Mouse (Mus musculus) heart, postnatal 4 days (tissue): ENCODE data around the gene Rtn2. TPM values are rescaled to one million over a fixed set of nuclear protein-coding genes. Genes with fewer than 3 reads are reported as not detected.

Source experiments
- DNase-seq: peaks from one replicate; pipeline ENCODE4 v3.0.0; 2021
- total RNA-seq, 2 experiments: library from RNA; stranded (reverse); gene quantifications; 2 replicates each; pipeline ENCODE4 v1.2.3; 2021

The Rtn2 gene
- total RNA-seq, 2 experiments from 2014 or later: 30.2 to 32.3 TPM

DNA sequence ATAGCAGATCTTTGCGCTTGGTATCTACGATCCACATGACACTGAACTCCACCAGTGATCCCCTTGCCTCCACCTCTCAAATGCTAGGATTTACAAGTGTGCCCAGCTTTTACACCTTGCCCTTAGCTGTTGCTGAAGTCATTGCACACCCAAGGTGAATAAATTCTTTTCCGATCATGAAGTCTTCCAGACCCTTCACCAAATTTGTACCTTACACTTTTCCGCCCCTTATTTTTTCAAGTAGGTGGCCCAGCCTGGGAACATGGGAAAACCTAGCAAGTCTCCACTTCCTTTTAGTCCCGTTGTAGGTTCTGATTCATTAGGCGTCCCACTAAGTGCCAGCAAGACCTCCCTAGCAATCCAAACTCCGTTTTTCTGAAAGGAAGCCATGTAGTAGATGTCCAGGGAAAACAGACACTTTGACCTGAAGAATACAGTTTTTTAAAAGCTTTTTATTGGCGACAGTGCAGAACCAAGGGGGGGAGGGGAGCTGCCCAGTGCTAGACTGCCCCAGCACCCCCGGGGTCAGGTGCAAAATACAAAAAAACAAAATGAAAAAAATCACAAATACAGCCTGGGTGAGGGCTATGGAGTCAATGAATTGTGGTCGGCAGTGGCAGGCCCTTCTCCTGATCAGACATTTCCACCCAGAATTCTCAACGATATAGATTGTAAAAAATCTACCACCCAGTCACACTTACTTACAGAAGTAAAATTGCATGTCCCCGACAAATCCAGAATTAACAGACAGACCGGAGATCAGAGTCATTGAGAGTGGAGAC lies 20.0 kb downstream of the Rtn2 start:
- no peak for DNase-seq

DNA sequence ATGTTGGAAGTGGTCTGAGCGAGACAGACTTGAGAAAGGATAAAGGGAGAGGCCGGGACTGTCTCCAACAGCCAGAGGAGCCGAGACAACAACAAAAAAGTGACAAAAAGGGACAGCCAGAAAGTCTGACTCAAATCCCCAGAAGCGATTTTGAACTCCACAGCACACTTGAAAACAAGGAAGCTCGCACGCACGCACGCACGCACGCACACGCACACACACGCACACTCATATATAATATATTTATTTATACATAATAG lies 20.6 kb downstream of the Rtn2 start:
- DNase-seq: no peak

DNA sequence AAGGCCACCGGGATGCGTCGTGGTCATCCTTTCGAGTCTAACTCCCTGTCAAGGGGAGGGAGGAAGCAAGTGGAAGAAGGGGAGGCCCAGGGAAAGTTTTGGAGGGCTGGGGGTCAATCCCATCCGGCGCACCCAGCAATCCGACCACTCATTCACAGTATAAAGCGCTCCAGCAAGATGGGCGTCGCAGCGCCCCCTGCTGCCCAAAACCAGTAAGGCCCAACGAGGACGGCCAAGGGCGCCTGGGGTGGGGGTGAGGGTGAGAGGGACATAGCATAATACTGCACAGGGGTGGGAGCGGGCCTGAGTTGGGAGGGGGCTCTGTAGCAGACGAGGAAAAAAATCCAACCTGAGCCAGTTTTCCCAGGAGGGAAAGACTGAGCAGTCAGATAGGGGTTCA lies 21.3 kb downstream of the Rtn2 start:
- peak; percentile 91 for DNase-seq

DNA sequence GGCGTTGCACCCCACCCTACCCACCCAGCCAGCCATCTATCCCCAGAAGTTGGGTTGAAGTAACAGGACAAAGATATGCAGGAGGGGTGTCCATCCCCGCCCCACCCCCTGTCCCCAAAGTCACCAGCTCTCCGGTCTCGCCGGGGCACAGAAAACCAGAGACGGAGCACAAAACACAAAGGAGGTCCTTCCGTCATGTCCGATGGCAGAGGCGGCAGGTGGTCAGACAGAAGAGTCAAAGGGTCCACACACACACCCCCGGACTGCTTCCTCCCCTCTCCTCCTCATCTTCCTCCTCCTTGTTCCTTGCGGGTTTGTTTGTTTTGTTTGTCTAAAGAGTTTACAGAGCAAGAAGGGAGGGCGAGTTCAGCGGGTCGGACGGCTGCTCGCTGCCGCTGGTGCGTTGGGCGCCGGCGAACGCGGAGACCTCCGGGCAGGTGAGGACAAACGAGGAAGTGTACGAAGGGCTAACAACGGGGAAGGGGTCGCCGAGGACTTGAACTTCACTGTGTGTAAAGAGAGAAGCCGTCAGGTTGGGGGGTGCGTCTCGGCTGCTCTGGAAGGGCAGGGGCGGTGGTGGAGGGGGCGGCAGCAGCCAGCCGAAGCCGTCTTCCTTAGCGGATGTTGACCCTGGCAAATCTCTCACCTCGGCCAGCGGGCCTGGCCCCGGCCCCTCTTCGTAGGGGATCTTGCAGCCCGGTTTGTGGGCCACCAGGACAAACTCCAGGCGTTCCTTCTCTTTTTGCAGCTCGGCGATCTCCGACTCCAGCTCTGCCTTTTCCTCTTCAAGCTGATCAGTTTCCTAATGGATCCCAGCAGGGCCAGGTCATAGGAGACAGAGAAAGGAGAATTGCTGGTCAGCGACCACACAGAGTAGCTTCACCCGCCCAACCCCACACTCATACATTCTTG lies 22.3 kb downstream of the Rtn2 start:
- DNase-seq: peak; percentile 14

DNA sequence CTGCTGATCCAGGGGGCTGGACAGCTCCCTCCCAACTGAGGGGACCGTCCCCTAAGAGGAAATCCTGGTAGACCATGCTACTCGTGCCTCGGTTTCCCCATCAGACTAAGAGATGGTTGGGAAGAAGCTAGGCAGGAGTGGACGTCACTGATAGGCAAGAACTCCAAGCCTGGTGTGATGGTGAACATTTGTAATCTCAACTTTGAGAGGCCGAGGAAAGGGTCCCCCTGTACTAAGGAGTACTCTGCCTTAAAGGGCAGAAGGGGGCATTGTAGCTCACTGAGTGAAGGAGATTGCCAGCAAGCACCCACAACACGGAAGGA lies 22.9 kb downstream of the Rtn2 start:
- no peak for DNase-seq

DNA sequence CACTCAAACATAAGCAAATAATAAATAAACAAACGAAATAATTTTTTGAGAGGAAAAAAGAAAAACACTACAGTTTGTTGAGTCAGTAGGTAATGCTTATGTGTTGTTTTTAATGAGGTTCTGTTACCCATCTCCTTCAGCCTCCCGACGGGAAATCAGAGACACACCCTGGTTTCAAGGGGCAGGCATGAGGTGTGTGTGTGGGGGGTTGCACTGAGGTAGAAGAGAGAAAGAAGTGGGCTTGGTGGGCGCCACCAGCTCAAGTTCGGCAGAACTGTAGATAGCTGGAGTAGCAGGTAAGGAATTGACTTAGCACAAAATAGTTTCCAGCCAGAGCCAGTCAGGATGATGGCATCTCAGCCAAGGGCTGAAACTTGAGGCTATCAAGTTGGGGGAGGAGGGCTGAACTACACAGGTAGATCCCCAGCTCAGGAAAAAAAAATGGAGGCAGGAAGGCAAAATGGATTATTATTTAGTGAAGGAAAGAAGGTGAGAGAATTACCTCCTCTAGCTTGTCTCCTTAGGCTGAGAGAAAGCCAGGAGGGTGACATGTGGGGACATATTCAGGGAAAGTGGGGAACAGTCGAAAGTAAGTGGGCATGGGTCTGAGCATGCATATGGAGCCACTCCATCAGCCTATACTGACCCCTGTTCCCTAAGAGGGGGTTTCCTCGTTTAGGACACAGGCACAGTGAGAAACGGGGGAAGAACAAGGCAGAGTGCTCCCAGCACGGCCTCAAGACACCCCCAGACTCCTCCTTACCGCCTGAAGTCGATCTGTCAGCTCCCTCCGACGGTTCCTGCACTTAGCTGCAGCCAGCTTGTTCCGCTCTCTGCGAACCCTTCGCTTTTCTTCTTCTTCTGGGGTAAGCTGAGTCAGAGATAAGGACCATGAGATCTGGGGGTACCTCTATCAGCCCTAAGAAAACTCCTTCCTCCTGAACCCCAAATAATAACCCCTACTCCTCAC lies 23.7 kb downstream of the Rtn2 start:
- no peak for DNase-seq

DNA sequence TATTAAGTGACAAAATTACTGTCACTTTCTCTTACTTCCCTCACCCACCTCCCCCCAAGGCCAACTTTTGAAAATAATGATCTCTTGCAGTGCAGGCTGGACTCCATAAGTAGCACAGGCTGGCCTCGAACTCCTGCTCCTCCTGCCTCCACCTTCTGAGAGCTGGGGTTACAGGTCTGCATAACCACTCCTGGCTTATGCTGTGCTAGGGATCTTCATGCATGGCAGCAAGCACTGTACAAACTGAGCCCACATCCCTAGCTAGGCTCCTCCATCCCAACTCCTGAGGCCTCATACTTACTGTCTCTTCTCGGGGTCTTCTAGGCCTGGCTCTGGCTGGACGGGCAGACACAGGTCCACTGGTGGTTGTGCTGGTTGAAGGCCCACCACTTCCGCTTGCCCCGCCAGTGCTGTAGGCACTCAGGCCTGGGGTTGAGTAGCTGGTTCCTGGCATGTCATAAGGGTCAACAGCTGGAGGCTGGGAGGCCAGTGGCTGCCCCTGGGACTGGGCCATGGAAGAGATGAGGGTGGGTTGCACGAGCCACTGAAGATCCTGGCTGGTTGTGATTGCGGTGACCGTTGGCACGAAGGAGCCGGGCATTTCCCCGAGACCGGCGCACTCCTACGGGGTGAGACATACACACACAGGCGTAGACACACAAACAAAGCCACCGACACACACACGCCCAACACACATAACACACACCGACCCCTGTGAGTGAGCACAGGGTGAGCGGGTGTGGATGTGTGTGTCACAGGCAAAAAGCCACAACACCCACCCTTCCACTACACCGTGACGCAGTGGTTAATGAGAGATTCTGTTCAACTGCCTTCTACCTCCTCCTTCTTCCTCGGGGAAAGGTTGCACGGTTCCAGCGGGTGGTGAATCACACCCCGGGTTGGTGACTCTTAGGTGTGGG lies 24.7 kb downstream of the Rtn2 start:
- DNase-seq: no peak

DNA sequence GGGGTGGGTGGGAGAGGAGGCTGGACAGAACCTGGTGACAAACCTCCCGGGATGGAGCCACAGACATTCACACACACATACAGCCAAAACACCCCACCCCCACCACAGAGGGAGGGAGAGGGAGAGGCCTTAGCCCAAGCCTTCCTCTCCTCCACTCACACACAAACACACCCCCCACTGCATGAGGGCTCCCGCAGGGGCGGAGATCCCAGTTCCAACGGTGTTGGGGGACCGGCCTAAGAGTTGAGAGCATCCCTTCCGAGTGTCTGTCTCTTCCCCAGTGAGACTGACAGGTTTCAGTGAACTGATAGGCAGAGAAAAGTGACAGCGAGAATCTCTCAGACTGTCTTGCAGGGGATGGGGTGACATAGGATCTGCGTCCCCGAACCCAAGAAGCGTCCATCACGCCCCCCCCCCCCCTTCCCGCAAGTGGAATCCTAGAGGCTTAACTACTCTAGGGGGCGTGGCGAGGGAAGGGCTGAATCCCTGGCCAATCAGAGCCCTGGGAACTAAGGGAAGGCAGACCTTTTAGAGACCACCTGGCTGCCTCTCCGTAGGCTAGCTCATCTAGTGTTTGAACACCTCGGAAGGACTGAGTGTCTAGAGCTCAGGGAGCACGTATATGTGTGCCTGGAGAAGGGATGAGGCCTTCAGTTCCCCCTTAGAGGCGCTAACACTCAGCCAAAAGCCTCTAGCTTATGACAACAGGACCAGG lies 25.5 kb downstream of the Rtn2 start:
- DNase-seq: peak; percentile 82

DNA sequence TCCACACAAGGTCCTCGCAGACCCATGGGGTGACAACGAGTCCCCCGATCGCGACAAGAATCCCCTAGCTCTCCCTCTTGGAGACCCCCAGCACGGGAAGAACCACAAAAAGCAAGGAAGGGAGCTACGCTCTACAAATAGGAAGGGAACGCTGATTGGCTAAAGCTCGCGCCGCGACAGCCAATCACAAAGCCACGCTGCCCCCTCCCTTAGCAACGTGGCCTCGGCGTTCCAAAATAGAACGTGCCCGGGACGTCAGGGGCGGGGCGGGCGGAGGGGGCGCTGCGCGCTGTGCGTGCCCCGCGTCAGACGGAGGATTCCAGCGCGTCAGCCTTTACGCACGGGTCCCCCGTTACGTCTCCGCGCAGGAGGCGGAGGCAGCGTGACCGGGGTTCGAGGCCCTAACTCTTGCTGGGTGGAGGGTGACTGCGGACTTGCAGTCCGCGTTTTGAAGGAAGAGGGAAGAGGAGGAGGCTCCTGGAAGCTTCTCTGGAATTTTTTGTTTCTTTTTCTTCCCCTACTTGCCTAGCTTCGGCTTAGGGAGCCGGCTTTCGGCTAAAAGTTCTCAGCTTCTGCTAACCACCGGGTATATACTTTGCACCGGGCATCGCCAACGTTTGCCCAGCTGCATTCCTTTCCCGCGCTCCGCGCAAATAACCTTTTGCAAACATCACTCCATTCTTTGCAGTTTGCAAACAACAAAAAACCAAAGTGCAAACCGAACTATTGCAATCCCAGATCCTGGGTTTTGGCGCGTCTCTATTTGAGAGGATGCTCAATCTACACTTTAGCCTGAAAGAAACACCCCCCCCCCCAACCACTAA lies 26.2 kb downstream of the Rtn2 start:
- peak; percentile 98 for DNase-seq

DNA sequence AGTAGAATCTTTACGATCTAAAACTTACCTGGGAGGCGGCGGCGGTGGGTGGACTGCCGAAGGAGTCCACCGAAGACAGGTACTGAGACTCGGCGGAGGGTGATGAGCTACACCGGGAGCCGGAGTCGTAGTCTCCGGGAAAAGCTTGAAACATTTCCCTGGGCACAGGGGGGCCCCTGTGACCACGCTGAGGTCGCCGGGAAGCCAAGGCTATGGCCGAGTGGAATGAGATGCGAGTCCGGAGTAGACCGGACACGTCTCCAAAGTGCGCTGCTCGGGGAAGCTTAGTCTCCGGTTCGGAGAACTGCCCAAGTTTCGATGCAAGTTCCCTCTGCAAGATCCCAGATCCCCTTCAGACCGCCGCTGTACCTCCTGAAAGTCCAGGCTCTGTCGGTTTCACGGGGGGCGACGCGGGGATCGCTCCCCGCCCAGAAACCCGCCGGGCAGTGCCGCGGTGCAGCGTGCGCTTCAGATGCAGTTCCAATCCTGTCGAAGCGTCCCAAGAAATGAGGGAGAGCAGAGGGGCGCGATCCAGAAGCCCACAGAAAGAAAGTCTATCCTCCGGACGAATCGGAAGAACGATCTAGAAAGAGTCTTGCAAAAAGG lies 27.0 kb downstream of the Rtn2 start:
- peak; percentile 29 for DNase-seq

DNA sequence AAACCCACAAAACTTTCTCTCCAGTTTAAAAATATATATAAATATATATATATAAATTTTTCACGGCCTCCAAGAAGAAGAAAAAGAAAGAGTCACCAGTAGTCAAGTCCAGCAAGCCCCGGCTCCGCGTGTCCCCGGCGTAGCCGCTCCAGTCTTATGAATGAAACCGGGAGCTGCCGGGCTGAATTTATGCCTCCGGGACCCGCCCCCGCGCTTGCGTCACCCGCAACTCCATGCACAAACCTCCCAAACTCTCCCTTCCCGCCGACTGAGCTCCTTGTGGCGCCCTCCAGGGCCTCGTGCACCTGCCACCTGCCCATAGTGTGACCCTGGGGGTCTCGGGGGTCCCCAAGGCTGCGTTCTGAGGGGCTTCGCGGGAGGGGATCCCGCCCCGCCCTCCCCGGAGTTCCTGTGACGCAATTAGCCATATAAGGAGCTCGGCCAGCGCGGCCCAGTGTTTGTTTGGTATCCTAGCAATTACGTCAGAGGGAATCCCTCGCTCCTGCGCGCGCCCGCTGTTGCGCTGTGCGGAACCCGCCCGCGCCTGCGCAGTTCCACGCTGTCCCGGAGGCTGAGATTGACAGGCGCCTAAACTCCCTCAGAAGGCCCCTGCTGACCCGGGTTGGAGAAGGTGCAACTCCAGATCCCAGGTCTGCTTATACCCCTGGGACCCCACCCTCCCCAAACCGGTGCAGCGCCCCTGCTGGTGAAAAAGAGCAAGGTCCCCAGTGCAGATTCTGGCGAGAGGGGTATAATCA lies 27.6 kb downstream of the Rtn2 start, which contains the start of gene Fosb:
TSS of gene Fosb (minus strand) at position 168 of the 758 bp plus-strand sequence.
- peak; percentile 97 for DNase-seq

DNA sequence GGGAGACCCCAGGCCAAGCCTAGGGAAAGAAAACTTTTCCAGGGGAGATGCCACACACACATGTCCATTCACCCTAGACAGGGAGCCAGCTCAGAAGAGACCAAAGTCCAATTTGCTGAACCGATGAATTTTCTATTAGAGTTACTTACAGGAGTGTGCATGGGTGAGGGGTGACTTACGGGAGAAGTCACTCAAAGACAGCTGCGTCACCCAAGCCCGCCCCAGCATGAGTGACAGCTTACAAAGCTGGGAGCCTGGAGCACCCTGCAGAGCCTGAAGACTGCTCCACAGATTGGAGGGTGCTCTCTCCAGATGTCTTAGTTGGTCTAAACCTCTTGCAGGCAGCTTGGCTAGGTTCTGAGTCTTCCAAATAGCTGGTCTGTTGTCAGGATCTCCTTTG lies 29.6 kb downstream of the Rtn2 start:
- no peak for DNase-seq

DNA sequence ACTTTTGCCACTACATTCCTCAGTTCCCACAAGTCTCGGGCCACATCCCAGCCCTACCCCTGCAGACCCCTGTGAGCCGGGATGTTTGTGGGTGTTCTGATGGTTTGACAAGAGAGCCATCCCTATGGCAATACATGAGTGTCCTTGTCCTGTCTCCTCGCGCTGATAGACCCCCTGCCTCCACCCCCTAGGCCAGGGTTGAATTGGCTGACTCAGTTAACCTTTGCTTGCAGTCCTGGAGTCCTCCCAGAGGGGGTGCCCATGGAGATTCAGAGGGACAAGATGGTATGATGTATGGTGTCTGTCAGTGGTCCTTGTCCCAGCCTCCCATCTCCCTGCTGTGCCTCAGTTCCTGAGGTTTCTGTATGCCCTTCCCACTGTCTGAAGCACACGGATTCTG lies 31.6 kb downstream of the Rtn2 start:
- DNase-seq: no peak

DNA sequence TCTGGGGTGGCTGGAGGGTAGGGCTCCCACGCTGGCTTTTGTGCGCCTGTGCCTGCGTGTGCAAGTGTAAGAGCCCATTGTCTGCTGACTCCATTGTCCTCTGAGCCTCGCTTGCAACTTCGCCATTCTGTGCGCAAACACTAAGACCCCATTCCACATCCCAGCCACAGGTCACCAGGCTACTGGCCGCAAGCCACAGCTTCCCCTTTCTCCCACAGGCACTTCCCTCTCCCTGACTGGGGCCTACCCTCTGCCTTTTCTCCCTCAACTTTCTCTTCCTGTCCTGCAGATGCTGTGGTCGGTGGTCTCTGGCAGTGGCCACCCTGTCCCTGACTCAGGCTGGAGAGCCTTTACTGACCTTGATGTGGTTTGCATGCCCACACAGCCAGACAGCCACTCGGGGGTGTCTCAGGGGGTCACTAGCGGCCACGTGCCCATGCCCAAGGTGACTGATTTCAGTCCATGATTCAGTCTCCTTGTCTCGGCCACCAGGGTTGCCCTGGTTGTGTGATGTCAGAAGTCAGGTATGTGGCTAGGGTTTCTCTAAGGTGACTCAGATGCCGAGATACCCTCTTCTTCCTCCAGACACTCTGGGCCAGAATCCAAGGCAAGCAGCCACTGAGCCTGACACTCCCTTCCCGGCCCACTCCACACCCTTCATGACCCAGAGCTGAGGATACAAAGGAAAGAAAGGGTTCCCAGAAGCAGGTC lies 34.2 kb downstream of the Rtn2 start:
- DNase-seq: peak; percentile 47

DNA sequence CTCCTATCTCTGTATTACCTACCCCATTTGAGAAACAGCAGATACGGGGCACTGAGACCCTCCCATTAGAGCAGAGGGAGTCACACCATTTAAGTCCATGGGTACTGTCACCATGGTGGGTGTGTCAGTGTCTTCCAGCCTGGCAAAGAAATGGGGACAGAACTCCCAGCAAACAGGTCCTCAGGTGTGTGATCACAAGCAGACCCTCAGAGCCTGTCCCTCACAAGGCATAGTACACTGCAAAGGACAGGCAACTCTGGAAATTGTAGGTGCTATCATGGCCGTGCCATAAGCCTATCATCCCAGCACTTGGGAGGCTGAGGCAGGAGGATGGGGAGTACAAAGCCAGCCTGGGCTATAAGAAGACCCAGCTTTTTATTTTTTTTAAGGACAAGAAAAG lies 35.8 kb downstream of the Rtn2 start:
- DNase-seq: no peak

DNA sequence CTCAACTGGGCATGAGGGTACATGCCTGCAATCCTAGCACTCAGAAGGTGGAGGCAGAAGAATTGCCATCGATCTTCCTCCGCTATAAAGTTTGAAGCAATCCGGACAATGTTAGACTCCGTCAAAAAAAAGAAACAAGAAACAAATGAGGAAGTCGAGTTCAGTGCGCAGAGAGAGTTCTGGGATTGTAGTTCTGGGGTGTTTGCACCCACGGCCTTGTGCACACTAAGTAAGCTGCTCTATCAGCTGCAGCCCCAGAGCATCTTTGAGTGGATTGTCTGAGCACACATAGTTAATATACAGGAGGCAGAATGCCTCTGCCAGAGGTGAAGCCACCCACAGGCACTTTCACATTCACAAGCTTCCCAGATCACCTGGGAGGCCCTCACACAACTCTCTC lies 36.3 kb downstream of the Rtn2 start:
- DNase-seq: no peak

DNA sequence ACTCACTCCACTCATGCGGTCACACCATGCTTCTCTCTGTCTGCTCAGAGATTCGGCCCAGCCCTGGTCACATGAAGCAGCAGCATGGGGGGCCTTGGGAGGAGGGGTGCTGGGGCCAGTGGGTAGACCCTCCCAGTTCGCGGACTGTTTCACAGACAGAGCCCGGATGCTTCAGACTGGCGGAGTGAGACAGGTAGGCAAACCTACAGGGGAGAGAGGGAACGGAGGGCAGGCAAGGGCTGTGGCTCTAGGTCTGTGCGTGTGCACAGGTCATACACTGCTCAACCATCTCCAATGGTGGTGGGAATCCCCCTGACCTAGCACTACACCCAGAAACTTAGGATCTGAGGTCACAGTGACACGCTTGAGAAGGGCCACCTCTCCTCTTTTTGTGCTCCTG lies 37.0 kb downstream of the Rtn2 start:
- DNase-seq: peak; percentile 52

DNA sequence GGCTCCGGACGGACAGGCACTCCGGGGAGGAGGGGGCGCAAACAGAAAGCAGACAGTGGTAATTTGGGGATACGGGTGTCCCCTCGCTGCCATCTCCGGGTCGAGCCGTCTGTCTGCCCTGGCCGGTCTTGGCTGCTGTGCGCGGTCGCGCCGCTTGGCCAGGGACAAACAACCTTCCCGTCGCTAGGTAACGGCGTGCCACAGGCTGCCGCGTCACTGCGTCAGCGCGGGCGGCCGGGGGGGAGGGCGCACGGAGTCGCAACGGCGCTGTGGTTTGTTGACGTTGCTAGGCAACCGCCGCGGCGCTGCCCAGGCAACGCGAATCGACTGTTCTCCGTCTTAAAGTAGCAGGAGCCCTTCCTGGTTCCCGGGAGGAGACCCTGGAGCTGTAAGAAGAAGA lies 37.5 kb downstream of the Rtn2 start:
- DNase-seq: peak; percentile 97
